Mouse (Mus musculus) ES-CJ7 (cell line): ENCODE results near the gene Gstt1.

Experiments
- DNase-seq: peaks from one replicate; pipeline ENCODE4 v3.0.0; 2011; ENCODE audit warnings: low read depth, low spot score

Gstt1 gene

DNA sequence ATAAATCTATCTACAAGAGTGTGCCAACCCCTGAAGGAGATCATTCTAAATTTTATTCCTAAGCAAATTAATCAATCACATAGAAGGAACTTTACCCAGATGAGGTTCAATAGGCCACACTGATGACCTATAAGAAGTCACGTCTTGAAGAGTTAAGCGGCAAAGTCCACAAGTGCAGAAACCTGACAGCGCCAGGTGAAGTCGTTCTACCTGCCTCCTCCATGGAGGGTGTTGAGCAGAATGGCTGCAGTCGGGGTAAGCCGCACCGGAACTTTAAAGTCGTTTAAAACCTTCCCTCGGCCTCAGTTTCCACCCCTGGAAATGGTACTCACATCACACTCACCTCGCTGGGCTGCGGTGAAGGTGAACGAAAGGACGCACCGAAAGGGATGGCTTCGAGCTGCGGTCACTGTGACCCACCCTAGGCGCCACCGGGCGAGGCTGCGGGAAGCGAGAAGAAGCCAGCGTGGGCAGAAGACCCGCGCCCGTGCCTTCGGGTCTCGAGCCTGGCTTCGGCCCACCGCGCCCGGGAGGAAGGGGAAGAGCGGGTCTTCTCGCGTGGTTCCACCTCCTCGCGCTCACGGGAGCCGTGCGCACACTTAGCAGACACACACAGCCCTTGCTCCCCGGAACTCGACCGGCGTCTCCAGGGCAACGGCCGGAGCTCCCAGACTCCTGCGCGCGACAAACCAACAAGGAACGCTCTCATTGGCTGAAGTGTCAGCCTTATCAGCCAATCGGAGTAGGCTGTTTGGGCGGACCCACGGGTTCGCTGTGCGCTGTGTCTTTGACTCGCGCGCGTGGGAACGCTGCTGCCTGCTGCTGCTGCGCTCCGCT lies 34.5 kb downstream of the Gstt1 start, which contains the start of gene Cabin1:
TSS of gene Cabin1 (minus strand) at position 660 of the 837 bp plus-strand sequence.
- DNase-seq = peak; percentile 99

DNA sequence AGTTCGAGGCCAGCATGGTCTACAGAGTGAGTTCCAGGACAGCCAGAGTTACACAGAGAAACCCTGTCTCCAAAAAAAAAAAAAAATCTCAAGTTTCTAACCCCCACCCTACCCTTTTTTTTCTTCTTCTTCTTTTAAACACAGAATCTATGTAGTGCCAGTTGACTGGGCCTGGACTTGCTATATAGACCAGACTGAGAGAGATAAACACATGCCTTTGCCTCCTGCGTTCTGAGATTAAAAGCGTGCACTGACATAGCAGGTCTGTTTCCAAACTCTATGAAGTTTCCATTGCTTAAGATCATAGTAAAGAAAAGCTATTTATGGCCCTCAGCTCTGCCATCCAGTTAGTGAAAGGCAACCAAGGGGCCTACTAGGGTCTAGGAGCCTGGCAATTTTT lies 36.0 kb downstream of the Gstt1 start:
- no peak for DNase-seq

DNA sequence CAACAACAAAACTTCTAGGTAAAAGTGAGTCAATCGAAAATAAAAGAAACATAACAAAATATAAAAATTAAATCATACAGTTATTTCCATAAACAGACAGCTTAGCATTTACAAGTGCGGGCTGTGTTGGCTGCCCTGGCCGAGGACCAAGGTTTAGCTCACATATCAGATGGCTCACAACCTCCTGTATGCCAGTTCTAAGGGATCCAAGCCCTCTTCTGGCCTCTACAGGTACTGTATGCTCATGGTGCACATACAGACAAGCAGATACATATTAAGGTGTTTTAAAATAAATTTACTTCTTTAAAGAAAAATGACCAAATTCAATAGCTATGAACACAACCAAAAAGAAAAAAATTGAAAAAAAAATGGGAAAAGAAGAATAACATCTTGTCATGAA lies 38.1 kb downstream of the Gstt1 start:
- peak; percentile 68 for DNase-seq

DNA sequence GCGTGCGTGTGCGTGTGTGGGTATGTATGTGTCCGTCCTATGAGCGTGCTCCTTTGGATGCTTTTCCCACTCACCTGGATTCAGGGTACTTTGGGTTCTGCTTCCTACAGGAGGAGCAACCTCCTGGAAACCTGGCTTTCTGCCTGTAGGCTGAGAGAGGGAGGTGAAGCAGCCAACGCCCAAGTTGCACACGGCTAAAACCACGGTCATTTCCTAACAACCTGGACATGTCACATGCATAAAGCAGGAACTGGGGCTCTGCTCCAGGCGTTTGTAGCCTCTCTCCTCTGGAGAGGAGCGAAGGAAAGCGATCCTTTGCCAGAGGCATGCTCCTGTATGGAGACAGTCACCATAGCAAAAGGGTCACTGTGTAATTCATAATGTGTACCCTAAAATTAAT lies 41.7 kb downstream of the Gstt1 start:
- no peak for DNase-seq

DNA sequence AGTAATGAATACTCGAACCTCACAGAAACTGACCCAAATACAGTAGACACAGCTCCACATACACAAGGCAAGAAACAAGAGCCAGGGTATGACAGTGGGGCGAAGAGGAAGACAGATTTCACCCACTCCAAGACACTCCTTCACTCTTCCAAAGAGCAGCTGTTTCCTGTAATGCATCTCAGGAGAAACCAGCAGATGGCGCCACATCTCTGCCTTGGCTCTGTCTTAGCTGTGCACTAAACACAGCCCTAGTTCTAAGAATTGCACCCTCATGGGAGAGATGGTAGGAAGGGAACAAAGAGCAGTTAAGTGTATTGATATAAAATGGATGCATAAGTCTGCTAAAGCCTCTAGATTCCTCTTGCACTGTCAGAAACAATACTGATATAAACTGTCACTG lies 54.4 kb downstream of the Gstt1 start:
- peak; percentile 74 for DNase-seq

DNA sequence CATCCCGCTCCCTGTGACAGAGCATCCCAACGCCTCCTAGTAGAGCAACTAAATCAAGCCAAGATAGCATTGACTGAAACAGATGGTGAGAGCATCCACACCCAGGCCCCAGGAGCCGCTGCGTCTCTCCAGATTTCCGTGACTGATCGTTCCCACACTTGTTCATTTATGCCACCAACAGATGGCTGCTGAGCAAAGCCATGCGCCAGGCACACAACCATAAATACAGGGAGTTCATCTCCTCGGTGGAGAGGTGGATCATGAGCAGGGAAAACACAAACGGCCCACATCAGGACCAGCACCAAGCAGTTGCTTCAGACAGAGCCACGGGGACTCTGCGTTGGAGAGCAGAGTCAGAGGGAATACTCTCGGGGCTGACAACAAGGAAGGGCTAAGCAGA lies 55.0 kb downstream of the Gstt1 start:
- no peak for DNase-seq

DNA sequence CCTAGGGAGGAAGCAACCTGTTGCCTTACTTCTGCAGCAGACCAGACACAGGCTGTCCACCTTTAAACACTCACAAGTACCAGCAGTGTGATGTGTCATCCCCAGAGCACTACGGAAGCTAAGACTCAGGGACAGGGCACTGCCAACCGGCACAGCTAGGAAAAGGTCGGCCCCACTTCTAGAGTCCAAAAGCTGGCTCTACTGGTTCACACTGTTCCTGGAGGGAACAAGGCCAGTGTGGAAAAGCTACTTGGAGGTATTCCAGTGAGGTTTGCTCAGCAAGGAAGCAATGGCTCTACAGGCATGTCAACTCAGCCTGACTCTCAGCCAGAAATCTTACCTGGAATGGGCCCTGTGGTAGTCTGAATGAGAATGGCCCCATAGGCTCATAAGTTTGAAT lies 57.5 kb downstream of the Gstt1 start:
- no peak for DNase-seq
